Mouse (Mus musculus): ENCODE results near the gene Ywhae.

DNA sequence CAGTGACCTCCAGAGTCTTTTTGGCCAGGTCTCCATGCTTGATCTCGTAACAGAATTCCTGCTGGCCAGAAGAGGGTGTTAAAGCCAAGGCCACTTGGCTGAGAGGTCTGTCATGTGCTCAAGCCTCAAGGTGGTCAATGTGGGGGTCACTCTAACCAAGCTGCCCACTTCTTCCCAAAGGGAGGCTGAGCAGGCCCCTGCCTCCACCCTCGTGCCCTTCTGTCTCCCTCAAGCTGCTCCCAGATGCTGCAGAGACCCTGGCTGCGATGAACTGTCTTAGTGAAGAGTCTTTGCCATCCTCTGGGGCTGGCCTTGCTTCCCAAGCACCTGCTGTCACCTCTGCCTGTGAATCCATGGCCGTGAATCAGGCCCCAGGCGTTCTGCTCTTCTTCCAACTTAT is 39.9 kb downstream of the Ywhae start:
- no peak for TF ChIP-seq CTCF (IDR thresholded peaks at IDR 0.05; ENCODE audit: extremely low read depth, insufficient read depth, insufficient read length, insufficient replicate concordance)
- TF ChIP-seq POLR2A (IDR thresholded peaks at IDR 0.05; ENCODE audit: low read depth, low read length): no peak

Measured in spleen, adult 2 months (tissue).